In the genomic region with DNA sequence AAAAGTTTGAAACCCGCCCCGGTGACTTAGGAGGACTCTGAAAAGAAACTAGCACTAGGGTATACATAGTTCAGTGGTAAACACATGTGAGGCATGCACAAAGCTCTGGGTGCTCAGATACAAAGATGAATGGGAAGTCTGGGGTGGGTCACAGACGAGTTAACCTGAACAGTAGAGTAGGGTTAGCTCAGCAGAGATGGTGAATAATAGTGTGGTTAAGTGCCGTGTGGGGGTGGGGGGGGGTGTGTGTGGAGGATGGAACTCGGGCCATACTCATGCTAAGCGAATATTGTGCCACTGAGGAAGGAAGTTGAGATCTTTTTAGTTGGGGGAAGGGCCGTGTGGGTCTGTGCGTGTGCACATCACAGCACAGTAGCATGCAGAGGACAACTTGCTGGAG, we compare ENCODE assay signal across 9 mouse cellular contexts. TPM values are rescaled to one million over a fixed set of nuclear protein-coding genes. Genes with fewer than 3 reads are reported as not detected.
A peak's percentile ranks its signal among the peaks of the same experiment; 100 is the strongest.
DNase-seq lines count a peak whose midpoint lies in the region; ATAC-seq and TF ChIP-seq lines count a peak whose summit lies in the region.
"Had no signal": no experiment of that assay in that cellular context is flagged by ENCODE, and none has a peak within 500 bp of the region (broad histone marks: within the 10 kb centered on the region; RNA-seq: fewer than 3 reads in every experiment).

No protein-coding gene starts in this region.

- no peaks in the 10 kb centered on the region for H3K9me3 ChIP-seq in heart, embryonic 10.5 days
- H3K9me3 ChIP-seq in midbrain, embryonic 12.5 days, result no peaks in the 10 kb centered on the region
- no peaks in the 10 kb centered on the region for H3K9me3 ChIP-seq in midbrain, embryonic 15.5 days
- H3K9me3 ChIP-seq in intestine, embryonic 15.5 days, result no peaks in the 10 kb centered on the region
- no peaks in the 10 kb centered on the region for H3K9me3 ChIP-seq in stomach, postnatal 0 days (ENCODE audit: control insufficient read depth, low read length)

- DNase-seq in heart, embryonic 10.5 days (ENCODE audit: low spot score), result no peak
- no peak for DNase-seq in heart, postnatal 25 days (ENCODE audit: low spot score)
- DNase-seq in stomach, postnatal 0 days (ENCODE audit: low spot score), result no peak
- no peak for DNase-seq in thymus, adult 2 months
- no peak for DNase-seq in cerebellum, postnatal 4 days (ENCODE audit: low spot score in 2 of 2)

- peaks cover 48% of the 10 kb centered on the region for H3K36me3 ChIP-seq in heart, embryonic 10.5 days
- H3K36me3 ChIP-seq in midbrain, embryonic 12.5 days, result peaks cover 40% of the 10 kb centered on the region
- peaks cover 18% of the 10 kb centered on the region for H3K36me3 ChIP-seq in midbrain, embryonic 15.5 days (replicated peaks)
- H3K36me3 ChIP-seq in intestine, embryonic 15.5 days, result peaks cover 23% of the 10 kb centered on the region
- peaks cover 10% of the 10 kb centered on the region; the same call in 1 of the 2 replicates for H3K36me3 ChIP-seq in stomach, postnatal 0 days (ENCODE audit: control insufficient read depth, insufficient read depth, low read length)
- peaks cover 22% of the 10 kb centered on the region for H3K36me3 ChIP-seq in thymus, adult 2 months (ENCODE audit: control insufficient read depth, insufficient read depth, low read length)

- H3K9ac ChIP-seq in midbrain, embryonic 12.5 days (replicated peaks), result 0 out of 2 replicates have a peak overlapping the region, but pooled peaks have one; percentile 1
- H3K9ac ChIP-seq in midbrain, embryonic 15.5 days, result no peak overlapping the region
- H3K9ac ChIP-seq in intestine, embryonic 15.5 days, result no peak overlapping the region
- peak overlapping the region; percentile 23; the same call in 1 of the 2 replicates for H3K9ac ChIP-seq in stomach, postnatal 0 days (ENCODE audit: low read length)

- ATAC-seq in midbrain, embryonic 12.5 days (ENCODE audit: low FRiP score, low read depth), result no peak
- no peak for ATAC-seq in midbrain, embryonic 15.5 days (replicated peaks)
- ATAC-seq in intestine, embryonic 15.5 days, result no peak
- ATAC-seq in stomach, postnatal 0 days (ENCODE audit: low FRiP score, low TSS enrichment), result no peak

- TF ChIP-seq CTCF in stomach, postnatal 0 days (IDR thresholded peaks at IDR 0.05; ENCODE audit: low read depth), result no peak
- no peak for TF ChIP-seq CTCF in thymus, adult 2 months (IDR thresholded peaks at IDR 0.05; ENCODE audit: borderline replicate concordance, control insufficient read depth, extremely low read depth, insufficient read depth, low read length, poor library complexity)

- TF ChIP-seq EP300 in stomach, postnatal 0 days (optimal IDR thresholded peaks at IDR 0.05), result no peak

- WGBS in heart, embryonic 10.5 days, result 88% methylated on average over 8 of the region's 8 CpGs
- 87% methylated on average over 8 of the region's 8 CpGs for WGBS in midbrain, embryonic 12.5 days
- 80% methylated on average over 8 of the region's 8 CpGs for WGBS in midbrain, embryonic 15.5 days
- 73% methylated on average over 8 of the region's 8 CpGs for WGBS in intestine, embryonic 15.5 days
- WGBS in stomach, postnatal 0 days, result 64% methylated on average over 8 of the region's 8 CpGs
- 28% methylated on average over 8 of the region's 8 CpGs for WGBS in thymus, adult 2 months

- peak overlapping the region; percentile 91; the same call in 1 of the 2 replicates for H3K4me3 ChIP-seq in heart, embryonic 10.5 days
- no peak overlapping the region for H3K4me3 ChIP-seq in midbrain, embryonic 12.5 days
- no peak overlapping the region for H3K4me3 ChIP-seq in midbrain, embryonic 15.5 days
- H3K4me3 ChIP-seq in intestine, embryonic 15.5 days (replicated peaks), result peak overlapping the region; percentile 83; the same call in 1 of the 2 replicates
- no peak overlapping the region for H3K4me3 ChIP-seq in stomach, postnatal 0 days (ENCODE audit: low read depth, low read length)
- no peak overlapping the region for H3K4me3 ChIP-seq in thymus, adult 2 months (ENCODE audit: control insufficient read depth, insufficient read depth, low read length)

- no peak for TF ChIP-seq POLR2A in thymus, adult 2 months (IDR thresholded peaks at IDR 0.05; ENCODE audit: control insufficient read depth, extremely low read depth, insufficient read depth, low read length, poor library complexity)

- intact Hi-C loops in heart, postnatal 25 days (cut with DNase I), result no loop called here

- H3K27me3 ChIP-seq in heart, embryonic 10.5 days (ENCODE audit: insufficient read depth, poor library complexity, severe bottlenecking), result no peaks in the 10 kb centered on the region
- peaks cover 6% of the 10 kb centered on the region; the same call in 1 of the 2 replicates for H3K27me3 ChIP-seq in midbrain, embryonic 12.5 days
- no peaks in the 10 kb centered on the region for H3K27me3 ChIP-seq in midbrain, embryonic 15.5 days (replicated peaks)
- no peaks in the 10 kb centered on the region for H3K27me3 ChIP-seq in intestine, embryonic 15.5 days (replicated peaks)
- no peaks in the 10 kb centered on the region for H3K27me3 ChIP-seq in stomach, postnatal 0 days (ENCODE audit: control insufficient read depth, insufficient read depth, low read length)
- H3K27me3 ChIP-seq in thymus, adult 2 months (ENCODE audit: control insufficient read depth, insufficient read depth, low read length), result no peaks in the 10 kb centered on the region

- no peak overlapping the region for H3K27ac ChIP-seq in heart, embryonic 10.5 days
- H3K27ac ChIP-seq in midbrain, embryonic 12.5 days (replicated peaks), result no peak overlapping the region
- no peak overlapping the region for H3K27ac ChIP-seq in midbrain, embryonic 15.5 days
- H3K27ac ChIP-seq in intestine, embryonic 15.5 days, result no peak overlapping the region
- no peak overlapping the region for H3K27ac ChIP-seq in stomach, postnatal 0 days (replicated peaks)
- no peak overlapping the region for H3K27ac ChIP-seq in thymus, adult 2 months (ENCODE audit: control insufficient read depth, insufficient read depth, low read length)

- H3K4me2 ChIP-seq in midbrain, embryonic 12.5 days (replicated peaks), result peak overlapping the region; percentile 92; the same call in 1 of the 2 replicates
- no peak overlapping the region; the same call in 1 of the 2 replicates for H3K4me2 ChIP-seq in midbrain, embryonic 15.5 days
- peak overlapping the region; percentile 72 for H3K4me2 ChIP-seq in intestine, embryonic 15.5 days (replicated peaks)
- H3K4me2 ChIP-seq in stomach, postnatal 0 days (replicated peaks; ENCODE audit: low read depth), result no peak overlapping the region

- peaks cover 22% of the 10 kb centered on the region for H3K4me1 ChIP-seq in heart, embryonic 10.5 days
- H3K4me1 ChIP-seq in midbrain, embryonic 12.5 days, result peaks cover 24% of the 10 kb centered on the region
- H3K4me1 ChIP-seq in midbrain, embryonic 15.5 days, result peaks cover 30% of the 10 kb centered on the region
- peaks cover 27% of the 10 kb centered on the region for H3K4me1 ChIP-seq in intestine, embryonic 15.5 days (replicated peaks)
- 0 out of 2 replicates have a peak, but pooled peaks cover 9% of the 10 kb centered on the region for H3K4me1 ChIP-seq in stomach, postnatal 0 days (replicated peaks; ENCODE audit: control insufficient read depth, insufficient read depth)
- peaks cover 16% of the 10 kb centered on the region for H3K4me1 ChIP-seq in thymus, adult 2 months (replicated peaks; ENCODE audit: control insufficient read depth, insufficient read depth, low read length)

RNA-seq across cellular contexts. Expression of a gene that starts 2.1 kb away (rescaled TPM):
- 856 and 984 TPM in 2 replicates for polyA plus RNA-seq in heart, embryonic 10.5 days (2016; fragmentation: Nextera tagmentation; extraction: Ambion mirVana)
- 1,000 to 10,000 TPM; 1,992 to 2,010 TPM for total RNA-seq in heart, postnatal 25 days (2021)
- 526 and 540 TPM in 2 replicates for polyA plus RNA-seq in midbrain, embryonic 12.5 days (2016; fragmentation: Nextera tagmentation; extraction: Ambion mirVana)
- 581 and 587 TPM in 2 replicates for polyA plus RNA-seq in midbrain, embryonic 15.5 days (2015; fragmentation: Nextera tagmentation; extraction: Ambion mirVana)
- 688 and 736 TPM in 2 replicates for polyA plus RNA-seq in intestine, embryonic 15.5 days (2015; fragmentation: Nextera tagmentation; extraction: Ambion mirVana)
- polyA plus RNA-seq in stomach, postnatal 0 days (2015; fragmentation: Nextera tagmentation; extraction: Ambion mirVana), result 445 and 469 TPM in 2 replicates
- polyA plus RNA-seq in thymus, adult 2 months (2012; rRNA removed), result 619 and 638 TPM in 2 replicates

RNA-seq across cellular contexts. Expression of a gene that starts 2.1 kb away (rescaled TPM):
- polyA plus RNA-seq in heart, embryonic 10.5 days (2016; fragmentation: Nextera tagmentation; extraction: Ambion mirVana), result 0.14 TPM in 2 replicates
- not detected for total RNA-seq in heart, postnatal 25 days (2021)
- 0.18 and 0.64 TPM in 2 replicates for polyA plus RNA-seq in midbrain, embryonic 12.5 days (2016; fragmentation: Nextera tagmentation; extraction: Ambion mirVana)
- 0.50 TPM in 1 of 2 replicates, not detected in the other for polyA plus RNA-seq in midbrain, embryonic 15.5 days (2015; fragmentation: Nextera tagmentation; extraction: Ambion mirVana)
- polyA plus RNA-seq in intestine, embryonic 15.5 days (2015; fragmentation: Nextera tagmentation; extraction: Ambion mirVana), result 0.24 and 0.30 TPM in 2 replicates
- polyA plus RNA-seq in stomach, postnatal 0 days (2015; fragmentation: Nextera tagmentation; extraction: Ambion mirVana), result 0.10 and 0.27 TPM in 2 replicates
- 0.33 and 0.57 TPM in 2 replicates for polyA plus RNA-seq in thymus, adult 2 months (2012; rRNA removed)
- total RNA-seq: megakaryocyte-erythroid progenitor cell, adult 5-6 weeks had no signal

RNA-seq across cellular contexts. Expression of a gene that starts 26.4 kb away (rescaled TPM):
- polyA plus RNA-seq in heart, embryonic 10.5 days (2016; fragmentation: Nextera tagmentation; extraction: Ambion mirVana), result 0.26 TPM in 1 of 2 replicates, not detected in the other
- not detected for total RNA-seq in heart, postnatal 25 days (2021)
- 72.1 and 73.3 TPM in 2 replicates for polyA plus RNA-seq in midbrain, embryonic 12.5 days (2016; fragmentation: Nextera tagmentation; extraction: Ambion mirVana)
- 98.9 and 111 TPM in 2 replicates for polyA plus RNA-seq in midbrain, embryonic 15.5 days (2015; fragmentation: Nextera tagmentation; extraction: Ambion mirVana)
- 2.7 and 3.7 TPM in 2 replicates for polyA plus RNA-seq in intestine, embryonic 15.5 days (2015; fragmentation: Nextera tagmentation; extraction: Ambion mirVana)
- 0.67 TPM in 2 replicates for polyA plus RNA-seq in stomach, postnatal 0 days (2015; fragmentation: Nextera tagmentation; extraction: Ambion mirVana)
- polyA plus RNA-seq in thymus, adult 2 months (2012; rRNA removed), result 0.06 and 0.28 TPM in 2 replicates
- total RNA-seq: megakaryocyte-erythroid progenitor cell, adult 5-6 weeks had no signal

RNA-seq across cellular contexts. Expression of a gene that starts 36.1 kb away (rescaled TPM):
- 36.2 and 45.5 TPM in 2 replicates for polyA plus RNA-seq in heart, embryonic 10.5 days (2016; fragmentation: Nextera tagmentation; extraction: Ambion mirVana)
- 10 to 100 TPM; 11.8 to 13.3 TPM for total RNA-seq in heart, postnatal 25 days (2021)
- polyA plus RNA-seq in midbrain, embryonic 12.5 days (2016; fragmentation: Nextera tagmentation; extraction: Ambion mirVana), result 58.3 and 65.3 TPM in 2 replicates
- 82.4 and 85.5 TPM in 2 replicates for polyA plus RNA-seq in midbrain, embryonic 15.5 days (2015; fragmentation: Nextera tagmentation; extraction: Ambion mirVana)
- 44.8 and 52.8 TPM in 2 replicates for polyA plus RNA-seq in intestine, embryonic 15.5 days (2015; fragmentation: Nextera tagmentation; extraction: Ambion mirVana)
- 37.4 and 46.4 TPM in 2 replicates for polyA plus RNA-seq in stomach, postnatal 0 days (2015; fragmentation: Nextera tagmentation; extraction: Ambion mirVana)
- 31.0 and 37.7 TPM in 2 replicates for polyA plus RNA-seq in thymus, adult 2 months (2012; rRNA removed)

Comparison
In these comparisons a context has a peak if more than half of its experiments do, and no peak if none do; other contexts are left out.
1. H3K4me2 ChIP-seq: peak in midbrain, embryonic 12.5 days (single experiment) and intestine, embryonic 15.5 days (single experiment); none in midbrain, embryonic 15.5 days (single experiment) and stomach, postnatal 0 days (single experiment).
2. H3K9ac ChIP-seq: peak in midbrain, embryonic 12.5 days (single experiment) and stomach, postnatal 0 days (single experiment); none in midbrain, embryonic 15.5 days (single experiment) and intestine, embryonic 15.5 days (single experiment).
3. H3K4me3 ChIP-seq: peak in heart, embryonic 10.5 days (single experiment) and intestine, embryonic 15.5 days (single experiment); none in midbrain, embryonic 12.5 days (single experiment), midbrain, embryonic 15.5 days (single experiment), stomach, postnatal 0 days (single experiment) and thymus, adult 2 months (single experiment).
4. RNA of a gene that starts 26.4 kb away (polyA plus RNA-seq): 98.9 to 111 TPM in midbrain, embryonic 15.5 days and 72.1 to 73.3 TPM in midbrain, embryonic 12.5 days; 2.7 to 3.7 TPM in intestine, embryonic 15.5 days, 0.67 TPM in stomach, postnatal 0 days, 0.06 to 0.28 TPM in thymus, adult 2 months and 0.26 TPM in heart, embryonic 10.5 days; every median in the first group is over 10 times any median in the second.